Mouse (Mus musculus): ENCODE results near the gene Efna4. TPM values are rescaled to one million over a fixed set of nuclear protein-coding genes. Genes with fewer than 3 reads are reported as not detected.

Gene Efna4
- polyA plus RNA-seq, 1 experiment from 2014 or later, result 4.3 TPM

DNA sequence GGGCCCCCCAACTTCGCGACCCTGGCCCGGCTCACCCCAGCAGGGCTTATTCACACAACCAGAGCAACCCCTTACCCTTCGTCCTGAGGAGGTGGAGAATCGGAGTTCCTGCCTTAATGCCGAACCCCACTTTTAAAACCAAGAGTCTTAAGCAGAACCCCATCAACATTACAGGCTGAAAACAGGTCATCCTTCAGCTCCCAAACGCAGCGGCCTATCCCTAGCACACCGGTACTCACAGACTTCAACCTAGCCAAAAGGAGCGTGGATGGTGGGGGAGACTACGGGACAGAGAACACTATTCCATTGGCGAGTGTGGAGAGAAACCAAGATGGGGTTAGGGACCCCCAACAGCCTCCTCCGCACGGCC, 15.7 kb downstream of the Efna4 start:
- peaks cover 12% of the 10 kb centered on the region for H3K27me3 ChIP-seq (replicated peaks)
- H3K27ac ChIP-seq, result peak overlapping the region; percentile 85
- H3K4me2 ChIP-seq, result peak overlapping the region; percentile 84
- ATAC-seq (replicated peaks), result peak; percentile 2; the same call in 1 of the 2 replicates
- H3K36me3 ChIP-seq (replicated peaks), result no peaks in the 10 kb centered on the region
- peak overlapping the region; percentile 78 for H3K4me3 ChIP-seq
- H3K9ac ChIP-seq, result peak overlapping the region; percentile 77
- no peaks in the 10 kb centered on the region for H3K9me3 ChIP-seq
- peaks cover 41% of the 10 kb centered on the region for H3K4me1 ChIP-seq
- WGBS, result 0% methylated on average over 14 of the region's 14 CpGs

DNA sequence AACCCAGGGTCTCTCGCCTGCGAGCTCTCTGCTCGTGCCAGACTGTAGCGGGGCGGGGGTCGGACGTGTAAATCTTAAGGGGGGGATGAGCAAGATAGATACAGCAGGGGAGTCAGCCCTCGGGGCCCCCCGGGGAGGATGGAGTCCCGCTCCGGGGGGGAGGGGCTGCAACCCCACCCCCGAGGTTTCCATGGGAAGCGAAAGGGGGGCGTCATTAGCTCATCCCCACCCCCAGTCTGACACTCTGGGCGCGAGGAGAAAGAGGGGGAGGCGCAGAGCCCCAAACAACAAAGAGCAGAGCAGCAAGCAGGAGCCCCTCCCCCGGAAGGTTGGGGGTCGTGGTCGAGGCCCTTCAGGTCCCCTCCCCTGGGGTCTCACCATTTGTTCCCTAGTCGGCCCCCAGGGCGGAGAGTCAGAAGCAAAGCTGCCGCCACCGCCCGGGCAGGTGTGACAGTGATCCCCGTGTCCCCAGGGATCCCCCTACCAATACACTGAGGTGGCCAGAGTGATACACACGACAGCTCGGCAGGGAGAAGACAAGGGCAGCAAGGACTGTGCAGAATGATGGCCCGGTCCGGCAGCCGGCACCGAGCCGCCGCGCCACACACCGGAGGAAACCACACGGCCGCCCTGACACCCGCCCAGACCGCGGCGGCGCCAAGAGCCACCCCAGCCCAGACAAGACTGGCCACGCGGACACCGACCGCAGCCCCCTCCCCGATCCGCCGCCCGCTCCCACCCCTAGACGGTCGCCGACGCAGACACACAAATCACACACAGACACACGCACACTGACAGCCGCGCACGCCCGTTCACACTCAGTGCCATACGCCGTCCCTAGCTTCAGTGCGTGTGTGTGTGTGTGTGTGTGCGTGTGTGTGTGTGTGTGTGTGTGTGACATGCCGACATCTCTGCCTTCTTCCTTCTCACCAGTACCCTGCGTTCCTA, 16.4 kb downstream of the Efna4 start:
- Histone ChIP-seq H3K27ac (peak overlapping the region; percentile 85), H3K4me3 (peak overlapping the region; percentile 78), H3K4me1 (peaks cover 47% of the 10 kb centered on the region), H3K4me2 (peak overlapping the region; percentile 84), H3K27me3 (replicated peaks) (peaks cover 12% of the 10 kb centered on the region), H3K9me3 (no peaks in the 10 kb centered on the region), H3K36me3 (replicated peaks) (no peaks in the 10 kb centered on the region), H3K9ac (peak overlapping the region; percentile 77)
- peak; percentile 21 for ATAC-seq (replicated peaks)
- WGBS, result under 1% methylated on average over 66 of the region's 66 CpGs

DNA sequence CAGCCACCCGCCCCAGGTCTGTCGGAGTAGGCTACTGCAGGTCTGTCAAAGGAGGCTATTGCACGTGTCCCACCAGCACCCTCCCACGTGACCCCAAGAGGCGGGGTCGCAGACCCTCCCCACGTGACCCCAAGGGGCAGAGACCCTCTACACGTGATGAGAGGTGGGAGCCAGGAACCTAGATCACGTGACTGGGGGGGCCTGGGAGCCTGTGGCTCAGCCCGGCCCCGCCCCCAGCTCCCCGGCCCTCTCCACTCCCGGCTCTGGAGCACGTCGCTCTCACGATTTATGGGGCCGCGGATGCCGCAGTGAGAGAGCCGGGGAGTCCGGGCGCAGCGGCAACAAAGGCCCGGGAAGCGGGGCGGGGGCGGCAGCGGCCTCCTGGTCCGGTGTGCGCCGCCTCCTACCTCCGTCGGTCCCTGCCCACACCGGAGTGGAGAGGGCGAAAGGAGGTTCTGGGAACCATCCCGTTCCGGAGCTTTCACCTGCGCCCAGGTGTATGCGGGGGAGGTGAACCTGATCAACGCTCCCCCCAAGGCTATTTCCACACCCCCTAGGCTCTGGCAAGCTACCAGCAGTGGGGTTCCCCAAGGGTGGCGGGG, 17.1 kb downstream of the Efna4 start:
- WGBS, result under 1% methylated on average over 39 of the region's 41 CpGs
- Histone ChIP-seq H3K4me2 (peak overlapping the region; percentile 84), H3K36me3 (replicated peaks) (no peaks in the 10 kb centered on the region), H3K4me1 (peaks cover 55% of the 10 kb centered on the region), H3K4me3 (peak overlapping the region; percentile 78), H3K9me3 (no peaks in the 10 kb centered on the region), H3K27me3 (replicated peaks) (peaks cover 18% of the 10 kb centered on the region), H3K9ac (peak overlapping the region; percentile 77), H3K27ac (peak overlapping the region; percentile 85)
- peak; percentile 35 for ATAC-seq (replicated peaks)

DNA sequence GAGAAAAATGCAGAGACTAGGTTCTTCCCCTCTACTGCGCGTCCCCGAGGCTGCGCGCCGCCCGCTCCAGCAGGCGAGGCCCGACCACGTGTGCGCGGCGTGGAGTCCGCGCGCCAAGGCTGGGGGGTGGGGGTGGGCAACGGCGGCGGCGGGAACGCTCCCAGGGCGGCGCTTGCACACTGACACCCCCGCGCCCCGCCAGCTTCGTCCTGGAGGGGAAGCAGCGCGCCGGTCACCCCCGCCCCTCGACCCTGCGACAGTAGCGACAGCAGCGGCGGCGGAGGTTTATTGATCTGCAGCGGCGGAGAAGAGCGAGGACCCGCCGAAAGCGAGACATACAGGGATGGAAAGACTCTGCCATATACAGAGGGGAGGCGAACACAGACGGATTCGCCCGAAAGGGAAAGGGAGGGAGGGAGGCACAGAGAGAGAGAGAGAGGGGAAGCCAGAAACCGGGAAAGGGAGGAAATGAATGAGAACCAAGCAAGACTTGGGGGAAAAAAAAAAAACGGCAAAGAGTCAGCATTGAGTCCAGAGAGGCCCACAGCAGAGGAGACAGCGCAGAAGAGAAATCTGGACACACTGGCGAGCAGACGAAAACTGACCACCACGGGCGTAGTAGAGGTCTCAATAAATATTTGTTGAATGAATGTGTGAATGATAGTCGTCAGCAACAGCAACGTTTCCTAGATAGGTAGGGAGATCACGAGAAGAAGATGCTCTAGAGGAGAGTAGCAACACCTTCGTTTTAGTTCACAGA, 18.1 kb downstream of the Efna4 start:
- Histone ChIP-seq H3K27me3 (replicated peaks) (peaks cover 19% of the 10 kb centered on the region), H3K9ac (peak overlapping the region; percentile 77), H3K36me3 (replicated peaks) (no peaks in the 10 kb centered on the region; the same call in 1 of the 2 replicates), H3K9me3 (no peaks in the 10 kb centered on the region), H3K4me2 (peak overlapping the region; percentile 84), H3K4me1 (peaks cover 64% of the 10 kb centered on the region), H3K27ac (peak overlapping the region; percentile 85), H3K4me3 (peak overlapping the region; percentile 78)
- no peak for ATAC-seq (replicated peaks)
- WGBS, result 3% methylated on average over 58 of the region's 58 CpGs

DNA sequence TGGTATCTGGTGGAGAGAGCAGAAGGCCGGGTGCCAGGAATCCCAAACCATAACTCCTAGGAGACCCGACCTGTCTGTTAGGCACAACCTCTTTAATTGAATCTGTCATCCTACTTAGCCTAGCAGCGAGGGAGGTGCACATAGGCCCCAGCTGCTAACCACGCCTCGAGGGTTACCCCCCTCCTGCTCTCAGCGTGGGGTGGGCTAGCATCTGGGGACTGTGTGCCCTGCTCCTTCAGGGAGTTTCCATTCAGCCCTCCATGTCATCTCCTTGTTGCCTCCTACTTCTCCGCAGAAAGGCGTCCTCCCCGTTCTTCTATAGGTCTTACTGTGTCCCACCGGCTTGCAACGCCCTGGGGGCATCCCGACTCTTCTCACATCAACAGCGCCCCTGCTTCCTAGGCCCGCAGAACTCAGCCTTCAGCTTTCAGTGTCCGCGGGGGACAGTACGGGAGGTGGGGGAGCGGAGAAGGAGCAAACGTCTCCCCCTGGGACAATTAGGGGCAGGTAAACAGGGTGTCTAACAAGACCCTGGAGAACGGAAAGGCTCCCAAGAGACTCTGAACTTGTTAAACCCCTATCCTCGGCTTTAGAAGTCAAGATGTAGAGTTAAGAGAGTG, 18.7 kb downstream of the Efna4 start:
- Histone ChIP-seq H3K27me3 (replicated peaks) (peaks cover 19% of the 10 kb centered on the region), H3K4me3 (peak overlapping the region; percentile 78), H3K9ac (peak overlapping the region; percentile 77; the same call in 1 of the 2 replicates), H3K4me2 (peak overlapping the region; percentile 84), H3K4me1 (peaks cover 64% of the 10 kb centered on the region), H3K27ac (0 out of 2 replicates have a peak overlapping the region, but pooled peaks have one; percentile 85), H3K36me3 (replicated peaks) (no peaks in the 10 kb centered on the region; the same call in 1 of the 2 replicates), H3K9me3 (no peaks in the 10 kb centered on the region)
- 8% methylated on average over 21 of the region's 21 CpGs for WGBS
- ATAC-seq (replicated peaks), result no peak

DNA sequence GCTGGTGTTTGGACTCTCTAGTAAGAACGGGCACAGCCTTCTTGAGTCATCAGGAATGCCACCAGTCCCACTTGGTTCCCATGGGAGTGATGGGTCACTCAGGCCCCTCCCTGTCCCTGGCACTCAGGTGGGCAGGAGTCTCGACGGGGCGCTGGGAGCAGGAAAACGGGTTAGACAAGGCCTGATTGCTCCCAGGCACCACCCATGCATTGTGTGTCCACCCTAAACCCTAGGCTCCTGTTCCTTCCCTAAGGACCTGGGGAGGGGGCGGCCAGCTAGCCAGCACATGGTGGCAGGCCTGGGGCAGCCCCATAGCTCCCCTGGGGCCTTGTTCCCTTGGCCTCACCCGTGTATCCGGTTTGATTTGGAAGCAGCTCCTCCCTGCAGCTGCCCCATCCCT, 19.5 kb downstream of the Efna4 start:
- peaks cover 64% of the 10 kb centered on the region for H3K4me1 ChIP-seq
- WGBS, result 71% methylated on average over 8 of the region's 8 CpGs
- H3K27ac ChIP-seq, result no peak overlapping the region
- ATAC-seq (replicated peaks), result no peak
- H3K9ac ChIP-seq, result no peak overlapping the region
- no peak overlapping the region for H3K4me3 ChIP-seq
- peaks cover 19% of the 10 kb centered on the region for H3K27me3 ChIP-seq (replicated peaks)
- H3K4me2 ChIP-seq, result no peak overlapping the region
- no peaks in the 10 kb centered on the region for H3K9me3 ChIP-seq
- H3K36me3 ChIP-seq (replicated peaks), result no peaks in the 10 kb centered on the region; the same call in 1 of the 2 replicates

DNA sequence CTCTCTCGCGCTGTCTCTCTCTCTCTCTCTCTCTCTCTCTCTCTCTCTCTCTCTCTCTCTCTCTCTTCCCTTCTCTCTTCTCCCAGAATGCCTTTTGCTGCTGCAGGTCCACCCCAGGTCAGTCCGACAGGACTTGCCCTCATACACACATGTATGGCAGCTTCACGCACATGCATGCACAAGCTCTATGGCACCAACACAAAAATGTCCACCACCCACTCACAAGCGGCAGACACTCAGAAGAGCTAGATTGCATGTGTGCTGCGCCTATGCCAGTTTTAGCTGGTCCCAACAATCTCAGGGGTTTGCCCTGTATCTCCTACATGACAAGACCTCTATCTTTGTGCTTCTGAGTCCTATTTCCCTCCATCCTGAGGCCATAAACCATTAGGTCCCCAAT, 20.6 kb downstream of the Efna4 start:
- no peak for ATAC-seq (replicated peaks)
- no peaks in the 10 kb centered on the region; the same call in 1 of the 2 replicates for H3K36me3 ChIP-seq (replicated peaks)
- H3K27ac ChIP-seq, result peak overlapping the region; percentile 40
- no peak overlapping the region for H3K4me3 ChIP-seq
- H3K9ac ChIP-seq, result no peak overlapping the region
- peak overlapping the region; percentile 39; the same call in 1 of the 2 replicates for H3K4me2 ChIP-seq
- WGBS, result 60% methylated on average over 6 of the region's 6 CpGs
- H3K27me3 ChIP-seq (replicated peaks), result peaks cover 19% of the 10 kb centered on the region
- peaks cover 64% of the 10 kb centered on the region for H3K4me1 ChIP-seq
- no peaks in the 10 kb centered on the region for H3K9me3 ChIP-seq

DNA sequence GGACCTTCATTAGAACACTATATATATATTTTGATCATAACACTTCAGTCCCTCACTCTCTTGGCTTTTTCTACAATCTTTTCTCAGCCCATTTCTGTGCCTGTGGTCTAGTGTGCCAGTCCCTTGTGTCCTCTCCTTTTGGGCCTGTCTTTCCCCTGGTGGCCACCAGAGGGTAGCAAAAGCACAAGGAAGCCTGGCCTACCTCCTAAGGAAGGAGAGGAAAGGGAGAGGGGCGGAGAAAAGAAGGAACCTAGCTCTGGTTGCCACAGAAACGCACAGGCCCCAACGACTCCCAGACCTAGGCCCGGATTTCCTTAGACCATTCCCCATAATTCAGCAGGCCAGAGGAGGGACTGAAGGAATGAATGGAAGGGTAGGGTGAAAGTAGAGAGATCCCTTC, 21.0 kb downstream of the Efna4 start:
- Histone ChIP-seq H3K36me3 (replicated peaks) (no peaks in the 10 kb centered on the region; the same call in 1 of the 2 replicates), H3K27me3 (replicated peaks) (peaks cover 19% of the 10 kb centered on the region), H3K4me1 (peaks cover 64% of the 10 kb centered on the region), H3K4me3 (no peak overlapping the region; the same call in 1 of the 2 replicates), H3K9me3 (no peaks in the 10 kb centered on the region), H3K4me2 (peak overlapping the region; percentile 39), H3K9ac (no peak overlapping the region), H3K27ac (peak overlapping the region; percentile 40)
- peak; percentile 19; the same call in 1 of the 2 replicates for ATAC-seq (replicated peaks)
- 0% methylated on average over 4 of the region's 4 CpGs for WGBS

DNA sequence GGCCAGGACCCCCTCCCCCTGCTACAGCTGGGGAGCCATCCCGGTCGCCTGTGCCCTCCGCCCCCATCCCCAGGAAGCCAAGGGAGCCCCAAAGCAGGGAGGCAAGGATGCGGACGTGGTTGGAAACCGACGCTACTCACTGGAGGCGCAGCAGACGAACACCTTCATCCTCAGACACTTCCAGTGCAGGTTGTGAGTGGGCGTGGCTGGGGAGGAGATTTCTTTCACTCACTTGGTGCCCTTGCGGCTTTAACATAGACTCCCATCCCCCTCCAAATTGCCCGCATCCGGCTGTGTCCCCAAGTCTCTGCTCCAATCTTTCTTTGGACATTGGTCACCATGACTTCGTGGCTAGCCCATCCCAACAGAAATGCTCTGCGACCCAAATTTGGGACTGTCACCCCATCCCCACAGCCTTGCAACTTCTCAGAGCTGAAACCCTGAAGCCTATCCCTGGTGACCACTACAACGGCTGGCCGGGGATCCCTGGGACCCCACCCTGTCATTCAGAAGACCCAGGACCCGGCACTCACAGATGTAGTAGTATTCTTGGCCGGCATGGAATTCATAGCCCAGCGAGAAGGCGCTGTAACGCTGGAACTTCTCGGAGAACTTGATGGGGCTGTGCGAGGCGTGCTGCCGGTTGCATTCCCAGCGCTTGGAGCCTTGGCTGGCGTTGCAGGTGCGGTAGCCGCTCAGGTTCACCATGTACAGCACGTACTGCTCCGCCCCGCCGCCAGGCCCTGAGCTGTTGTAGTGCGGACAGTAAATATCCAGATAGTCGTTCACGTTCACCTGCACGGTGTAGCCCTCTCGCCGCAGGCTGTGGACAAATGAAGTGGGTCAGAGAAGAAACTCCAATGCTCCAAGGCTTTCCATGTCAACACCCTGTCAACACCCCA, 21.6 kb downstream of the Efna4 start:
- Histone ChIP-seq H3K9ac (0 out of 2 replicates have a peak overlapping the region, but pooled peaks have one; percentile 12), H3K36me3 (replicated peaks) (no peaks in the 10 kb centered on the region; the same call in 1 of the 2 replicates), H3K4me3 (peak overlapping the region; percentile 12; the same call in 1 of the 2 replicates), H3K9me3 (no peaks in the 10 kb centered on the region), H3K4me2 (peak overlapping the region; percentile 39), H3K27ac (0 out of 2 replicates have a peak overlapping the region, but pooled peaks have one; percentile 21), H3K4me1 (peaks cover 58% of the 10 kb centered on the region), H3K27me3 (replicated peaks) (peaks cover 19% of the 10 kb centered on the region)
- ATAC-seq (replicated peaks), result 0 out of 2 replicates have a peak, but pooled peaks have one; percentile 25
- 7% methylated on average over 40 of the region's 40 CpGs for WGBS

DNA sequence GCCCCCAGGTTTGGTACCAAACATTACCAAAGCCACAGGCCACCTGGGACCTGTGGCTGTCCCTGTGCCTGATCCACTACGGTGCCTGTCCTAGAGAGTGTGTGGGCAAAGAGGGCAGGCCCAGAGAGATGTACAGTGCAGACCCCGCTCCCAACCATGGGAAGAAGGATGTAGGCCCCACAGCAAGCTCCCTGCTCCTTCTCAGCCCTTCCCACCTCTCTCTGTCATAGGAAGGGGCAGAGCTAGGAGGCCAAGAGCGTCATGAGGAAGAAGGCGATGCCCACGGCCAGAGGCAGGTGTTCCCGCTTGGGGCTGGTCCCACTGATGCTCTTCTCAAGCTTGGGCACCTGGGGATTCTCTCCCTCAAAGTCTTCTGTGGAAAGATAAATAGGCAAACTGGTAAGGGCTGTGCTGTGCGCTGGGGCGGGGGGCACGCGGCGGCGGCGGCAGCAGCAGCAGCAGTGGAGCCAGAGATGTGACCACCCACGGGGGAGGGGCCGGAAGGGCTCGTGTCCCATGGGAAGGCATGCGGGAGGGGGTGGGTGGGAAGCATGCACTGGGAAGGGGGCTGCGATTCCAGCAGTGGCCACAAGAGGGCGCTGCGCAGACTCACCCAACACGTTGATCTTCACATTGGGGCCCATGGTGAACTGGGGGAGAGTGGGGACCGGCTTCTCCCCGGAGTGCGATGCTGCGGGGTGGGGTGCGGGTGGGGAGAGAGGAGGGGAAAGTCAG, 22.5 kb downstream of the Efna4 start:
- Histone ChIP-seq H3K4me3 (peak overlapping the region; percentile 12), H3K4me1 (peaks cover 51% of the 10 kb centered on the region)

More for the DNA sequence above, 22.5 kb downstream of the Efna4 start:
- no peak overlapping the region; the same call in 1 of the 2 replicates for H3K9ac ChIP-seq
- H3K27ac ChIP-seq, result no peak overlapping the region
- no peaks in the 10 kb centered on the region for H3K9me3 ChIP-seq
- no peaks in the 10 kb centered on the region; the same call in 1 of the 2 replicates for H3K36me3 ChIP-seq (replicated peaks)
- peak overlapping the region; percentile 39 for H3K4me2 ChIP-seq
- 5% methylated on average over 23 of the region's 26 CpGs for WGBS
- ATAC-seq (replicated peaks), result no peak
- peaks cover 19% of the 10 kb centered on the region for H3K27me3 ChIP-seq (replicated peaks)
